Mouse (Mus musculus) gastrocnemius, postnatal 10 days (tissue): ENCODE results near the gene Olfr1437. TPM values are rescaled to one million over a fixed set of nuclear protein-coding genes. Genes with fewer than 3 reads are reported as not detected.
"Not testable (repeated sequence)": the region's sequence is repeated elsewhere in the genome, so short reads cannot be mapped to it uniquely, and the experiment has no call there.

ENCODE experiments used
- DNase-seq: peaks from one replicate; pipeline ENCODE4 v3.0.0; 2021; ENCODE audit warnings: mixed read lengths
- long read RNA-seq, 2 experiments: library from polyadenylated mRNA; stranded (forward); transcript quantifications; one replicate each; pipeline ENCODE4 v2.0.0; 2021
- total RNA-seq, 2 experiments: library from RNA; stranded (reverse); gene quantifications; 2 replicates each; pipeline ENCODE4 v1.2.3; 2021

Gene Olfr1437
- total RNA-seq: not detected
- long read RNA-seq, experiment 1: 0 reads
- long read RNA-seq, experiment 2: 0 reads

DNA sequence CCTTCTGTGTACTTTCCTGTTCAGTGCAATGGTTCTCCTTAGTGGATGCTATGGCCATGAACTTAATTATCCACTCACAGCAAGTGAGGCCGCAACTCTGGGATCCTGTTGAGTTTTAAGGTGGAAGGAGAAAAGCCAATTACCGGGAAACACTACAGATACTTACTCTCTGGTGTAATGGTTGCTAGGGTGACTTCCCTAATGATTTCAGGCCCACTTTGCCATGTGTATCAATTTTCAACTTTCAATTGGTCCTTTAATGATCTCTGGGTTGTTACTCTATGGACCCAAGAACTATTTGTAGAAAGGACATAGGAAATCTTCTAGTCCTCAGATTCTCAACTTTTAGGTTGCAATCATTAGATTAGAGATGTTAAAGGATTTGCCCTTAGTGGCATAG, at the start of gene Olfr1437:
Gene Olfr1437, minus strand, starts transcription at position 101 of the 400 bp plus-strand sequence.
- DNase-seq: no peak

DNA sequence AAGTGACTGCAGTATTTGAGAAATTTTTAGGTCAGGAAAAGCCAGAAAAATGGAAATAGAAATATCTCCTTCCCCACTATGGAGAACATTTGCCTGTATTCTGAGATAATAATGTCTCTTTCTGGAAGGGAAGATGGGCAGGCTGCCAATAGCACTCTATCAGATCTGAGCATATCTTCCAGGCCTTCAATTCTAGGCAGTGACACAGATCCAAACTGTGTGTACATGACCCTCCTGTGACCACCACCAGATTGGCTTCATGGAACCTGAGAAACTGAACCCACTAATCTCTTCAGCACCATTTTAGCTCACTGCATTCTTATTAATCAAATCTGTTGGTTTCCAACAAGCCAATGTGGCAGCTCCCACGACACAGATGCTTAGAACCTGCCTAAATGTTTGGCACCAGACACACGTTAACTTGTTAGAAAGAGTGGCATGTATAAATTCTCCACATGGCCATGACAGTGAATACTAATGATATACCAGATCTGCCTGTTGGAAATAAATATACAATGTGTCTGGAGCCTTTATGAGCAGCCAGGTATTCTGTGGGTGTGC, 49.6 kb upstream of the Olfr1437 start:
- DNase-seq: peak; percentile 3

DNA sequence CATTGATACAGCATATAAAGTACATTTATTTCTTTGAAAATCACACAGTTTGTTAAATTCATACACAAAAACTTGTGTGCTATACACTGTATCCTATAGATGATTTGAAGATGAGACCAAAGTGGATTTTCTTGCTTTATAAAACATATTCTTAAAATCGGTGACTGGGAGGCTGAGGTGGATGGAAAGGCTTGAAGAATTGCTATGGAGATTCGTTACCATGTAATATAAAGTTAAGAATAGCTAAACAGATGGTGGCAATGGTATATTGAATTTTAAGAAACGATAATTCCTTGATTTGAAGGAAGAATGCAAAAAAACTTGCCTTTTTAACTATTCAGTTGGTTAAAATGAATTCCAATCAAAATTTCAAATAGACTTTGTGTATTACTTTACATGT, 48.1 kb upstream of the Olfr1437 start:
- DNase-seq: no peak

GRCm38 (mm10) chr19:12335810-12336209, 10.9 kb upstream of the Olfr1437 start, which contains the start of gene Olfr1438-ps1:
Olfr1438-ps1 (minus strand) TSS chr19:12335910.
- no peak for DNase-seq

DNA sequence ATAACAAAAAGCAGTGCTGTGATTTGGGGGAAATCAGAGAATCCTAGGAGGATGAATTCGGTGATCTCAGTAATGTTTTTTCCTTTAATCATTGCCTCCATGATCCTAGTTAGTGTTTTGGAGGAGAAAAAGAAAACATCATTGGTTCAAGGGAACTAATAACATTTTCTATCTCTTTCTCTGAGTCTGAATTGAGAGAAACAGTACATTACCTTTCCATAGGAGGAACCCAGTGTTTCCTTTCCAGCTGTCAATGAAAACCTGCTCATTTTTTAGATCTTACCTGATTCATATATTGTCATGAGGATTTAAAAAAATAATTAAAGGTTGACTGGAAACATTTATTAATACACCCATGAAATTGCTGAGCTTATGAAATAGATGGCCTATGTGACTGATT, 25.9 kb downstream of the Olfr1437 start, which contains the start of gene Olfr1436:
Gene Olfr1436, minus strand, starts transcription at position 101 of the 400 bp plus-strand sequence.
- not testable (repeated sequence) for DNase-seq

DNA sequence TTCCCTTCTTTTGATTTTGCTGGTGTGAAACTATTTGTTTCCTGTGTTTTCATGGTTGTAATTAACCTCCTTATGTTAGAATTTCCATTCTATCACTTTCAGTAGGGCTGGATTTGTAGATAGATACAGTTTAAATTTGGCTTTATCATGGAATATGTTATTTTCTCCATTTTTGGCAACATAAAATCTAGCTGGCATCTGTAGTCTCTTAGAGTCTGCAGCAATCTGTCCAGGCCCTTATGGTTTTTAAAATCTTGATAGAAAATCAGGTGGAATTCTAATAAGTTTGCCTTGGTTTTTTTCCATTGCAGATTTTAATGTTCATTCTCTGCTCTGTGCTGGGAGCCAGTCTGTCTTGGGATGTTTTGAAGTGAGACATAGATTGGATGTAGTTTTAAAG, 31.9 kb downstream of the Olfr1437 start:
- no peak for DNase-seq

- DNase-seq: no peak
These were observed 45.3 kb downstream of the Olfr1437 start, which contains the start of gene Olfr1434 for GRCm38 (mm10) chr19:12279554-12279953. Olfr1434 (plus strand) TSS chr19:12279854.

Other genes starting within 250 kb of the Olfr1437 start
- not detected for gene Olfr1425, start 247.4 kb downstream of the Olfr1437 start, total RNA-seq
- not detected for gene Olfr1426, start 233.1 kb downstream of the Olfr1437 start, total RNA-seq
- gene Olfr1427, start 221.8 kb downstream of the Olfr1437 start, total RNA-seq: not detected
- not detected for gene Olfr1428, start 209.2 kb downstream of the Olfr1437 start, total RNA-seq
- gene Olfr76, start 201.9 kb downstream of the Olfr1437 start, total RNA-seq: not detected
- gene Olfr1555-ps1, start 155.0 kb downstream of the Olfr1437 start, total RNA-seq: not detected
- gene Olfr1431, start 124.5 kb downstream of the Olfr1437 start, total RNA-seq: not detected
- gene Olfr1432, start 92.5 kb downstream of the Olfr1437 start, total RNA-seq: not detected
- gene Olfr262, start 83.4 kb downstream of the Olfr1437 start, total RNA-seq: not detected
- gene Olfr235, start 64.1 kb downstream of the Olfr1437 start, total RNA-seq: not detected
- gene Olfr1434, start 45.2 kb downstream of the Olfr1437 start, total RNA-seq: not detected
- gene Olfr1436, start 26.0 kb downstream of the Olfr1437 start, total RNA-seq: not detected
- not detected for gene Olfr1438-ps1, start 10.8 kb upstream of the Olfr1437 start, total RNA-seq
- not detected for gene Olfr1440, start 62.2 kb upstream of the Olfr1437 start, total RNA-seq
- not detected for gene Olfr1441, start 92.3 kb upstream of the Olfr1437 start, total RNA-seq
- gene Pfpl, start 102.8 kb upstream of the Olfr1437 start, total RNA-seq: not detected
- 1 to 10 TPM; 2.0 to 4.1 TPM for gene Mpeg1, start 135.7 kb upstream of the Olfr1437 start, total RNA-seq
- 10 to 100 TPM; 20.3 to 23.2 TPM for gene Dtx4, start 176.4 kb upstream of the Olfr1437 start, total RNA-seq
- 10 to 100 TPM in 1 of 2 experiments, 1 to 10 TPM in 1; 7.3 to 11.2 TPM for gene Fam111a, start 220.6 kb upstream of the Olfr1437 start, total RNA-seq